Mouse (Mus musculus) thymus, adult 2 months (tissue): Measurements from ENCODE around the gene Gm20870. TPM values are rescaled to one million over a fixed set of nuclear protein-coding genes. Genes with fewer than 3 reads are reported as not detected.
"Not testable (repeated sequence)": the region's sequence is repeated elsewhere in the genome, so short reads cannot be mapped to it uniquely, and the experiment has no call there.

Experiments used
- DNase-seq: peaks from one replicate; pipeline ENCODE4 v3.0.0; 2021
- H3K27ac ChIP-seq: fragments of 200-500 bp; 2 replicates; pipeline ENCODE4 v1.5.1; 2012; ENCODE audit warnings: low read length, control low read depth; ENCODE audit not compliant: control insufficient read depth, insufficient read depth
- H3K27me3 ChIP-seq: fragments of 200-500 bp; 2 replicates; pipeline ENCODE4 v1.6.1; 2012; ENCODE audit warnings: mild to moderate bottlenecking, low read length, moderate library complexity, mixed read lengths; ENCODE audit not compliant: control insufficient read depth, insufficient read depth
- H3K36me3 ChIP-seq: fragments of 200-500 bp; 2 replicates; pipeline ENCODE4 v1.6.1; 2012; ENCODE audit warnings: mild to moderate bottlenecking, low read length, moderate library complexity; ENCODE audit not compliant: control insufficient read depth, insufficient read depth
- H3K4me1 ChIP-seq: fragments of 200-500 bp; replicated peaks from 2 replicates; pipeline ENCODE4 v1.6.1; 2012; ENCODE audit warnings: low read length; ENCODE audit not compliant: control insufficient read depth, insufficient read depth
- H3K4me3 ChIP-seq: fragments of 200-500 bp; 2 replicates; pipeline ENCODE4 v1.5.1; 2012; ENCODE audit warnings: mild to moderate bottlenecking, low read length, control low read depth, moderate library complexity; ENCODE audit not compliant: control insufficient read depth, insufficient read depth
- WGBS: fragments of 180-500 bp; shearing (Covaris S2); methylation state at CpG from one replicate; pipeline ENCODE4 v1.1.7; 2018; 5-methylcytosine and 5-hydroxymethylcytosine counted together
- polyA plus RNA-seq: library from polyadenylated mRNA; depleted of rRNA; stranded (reverse); fragments of >200 nt; gene quantifications from 2 replicates; pipeline ENCODE4 v1.2.3, GENCODE M21; 2012; rRNA removed

The Gm20870 gene
- not detected in 2 replicates for polyA plus RNA-seq

GRCm38 (mm10) chrY:71691743-71692142 is at the start of gene Gm20870:
TSS of gene Gm20870 (plus strand) at chrY:71692043.
- H3K27ac ChIP-seq, H3K4me1 ChIP-seq, H3K36me3 ChIP-seq, DNase-seq, H3K27me3 ChIP-seq, H3K4me3 ChIP-seq: not testable (repeated sequence)
- no CpG with 5 or more reads among the region's 6 CpGs for WGBS

Other genes starting within 250 kb of the Gm20870 start
- not detected in 2 replicates for gene Gm20869, start 222.6 kb upstream of the Gm20870 start, polyA plus RNA-seq